Mouse (Mus musculus): ENCODE measurements at regions not wholly inside any gene's neighbourhood (a gene's known extent, or its start where the extent isn't known, plus 50 kb on each side); places are given as distances from the start of the nearest gene placed in this dataset.

- no peak for DNase-seq (ENCODE audit: low spot score)
Observed at GRCm38 (mm10) chr6:31277792-31278191, 120.7 kb upstream of the Mkln1 start.

GRCm38 (mm10) chr6:31283973-31284372 lies 114.6 kb upstream of the Mkln1 start:
- DNase-seq (ENCODE audit: low spot score) = no peak

- DNase-seq (ENCODE audit: low spot score) = no peak
Observed at GRCm38 (mm10) chr6:31284390-31284789, 114.1 kb upstream of the Mkln1 start.

GRCm38 (mm10) chr6:31285064-31285463 lies 113.5 kb upstream of the Mkln1 start:
- DNase-seq (ENCODE audit: low spot score) = no peak

- no peak for DNase-seq (ENCODE audit: low spot score)
Observed at GRCm38 (mm10) chr6:31285981-31286737, 112.4 kb upstream of the Mkln1 start.

GRCm38 (mm10) chr6:31287176-31287575 lies 111.4 kb upstream of the Mkln1 start:
- DNase-seq (ENCODE audit: low spot score) = no peak

GRCm38 (mm10) chr6:31287686-31288085 lies 110.8 kb upstream of the Mkln1 start:
- DNase-seq (ENCODE audit: low spot score) = no peak

DNA sequence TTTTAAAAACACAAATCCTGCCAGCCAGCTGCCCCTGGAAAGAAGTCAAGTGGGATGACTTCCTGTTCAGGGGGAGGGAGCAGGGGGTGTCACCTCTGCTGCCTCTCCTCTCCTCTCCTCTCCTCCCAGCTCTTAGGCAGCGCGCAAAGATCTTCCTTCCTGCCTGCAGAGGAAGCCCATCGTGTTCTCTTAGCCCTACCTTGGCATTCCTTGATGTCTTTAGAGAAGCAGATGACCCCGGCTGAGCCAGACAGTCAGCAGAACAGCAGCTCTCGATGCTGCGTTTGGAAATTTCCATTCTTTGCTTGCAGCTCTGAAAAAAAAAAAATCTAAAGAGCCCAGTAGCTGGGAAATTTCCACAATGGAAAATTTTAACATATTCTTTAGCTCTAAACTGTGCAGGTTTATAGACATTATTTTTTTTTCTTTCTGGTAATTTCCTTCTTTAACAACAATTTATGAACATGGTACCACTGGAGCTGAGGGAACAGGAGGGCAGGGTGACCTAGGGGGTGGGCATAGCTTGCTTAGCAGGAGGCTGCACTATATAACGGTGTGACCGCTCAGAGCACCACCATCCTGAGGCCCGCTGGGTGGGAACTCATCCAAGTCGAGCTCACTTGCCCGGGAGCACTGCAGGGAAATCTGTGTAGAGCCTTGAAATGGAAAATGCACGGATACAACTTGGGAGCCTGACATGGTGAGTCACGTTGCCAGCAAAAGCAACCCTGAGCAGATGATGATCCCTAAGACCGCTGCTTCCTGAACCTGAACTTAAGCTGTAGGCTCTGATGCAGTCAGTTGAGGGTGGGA lies 109.9 kb upstream of the Mkln1 start:
- DNase-seq (ENCODE audit: low spot score) = no peak

GRCm38 (mm10) chr6:31289234-31289486 lies 109.4 kb upstream of the Mkln1 start:
- DNase-seq (ENCODE audit: low spot score) = no peak

DNA sequence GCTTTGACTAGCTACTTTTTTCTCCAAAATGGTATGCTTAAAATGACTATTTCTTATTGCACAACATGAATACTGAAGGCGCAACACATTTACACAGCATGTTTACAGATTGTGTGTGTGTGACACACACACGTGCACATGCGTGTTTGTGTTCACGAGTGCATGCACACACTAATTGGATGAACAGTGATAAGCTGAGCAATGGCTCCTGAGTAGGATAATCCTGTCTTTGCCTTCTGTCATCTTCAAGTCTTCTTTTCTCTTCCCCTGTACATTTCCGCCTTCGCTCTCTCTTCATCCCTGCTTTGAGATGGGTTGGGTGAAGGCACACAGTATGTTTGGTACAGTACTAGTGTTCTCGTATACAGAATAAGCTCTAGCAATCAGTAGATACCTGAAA lies 106.5 kb upstream of the Mkln1 start:
- no peak for DNase-seq (ENCODE audit: low spot score)

DNA sequence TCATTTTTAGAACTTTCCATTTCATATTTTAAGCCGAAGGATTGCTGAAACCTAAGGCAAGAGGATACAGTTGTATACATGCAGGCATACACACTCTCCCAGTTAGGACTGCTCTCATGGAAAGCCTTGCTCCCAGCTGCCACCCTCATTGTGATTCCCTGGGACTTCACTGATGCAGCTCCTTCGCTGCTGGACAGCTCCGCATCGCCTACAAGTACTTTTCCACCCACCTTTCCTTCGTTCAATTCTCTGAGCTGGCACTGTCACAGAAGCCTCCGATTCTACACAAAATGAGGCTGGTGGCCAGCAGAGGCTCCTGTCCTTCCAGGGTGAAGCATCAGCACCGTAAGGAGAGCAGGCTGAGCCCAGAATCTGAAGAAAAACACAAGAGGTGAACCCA lies 105.5 kb upstream of the Mkln1 start:
- DNase-seq (ENCODE audit: low spot score) = no peak

DNA sequence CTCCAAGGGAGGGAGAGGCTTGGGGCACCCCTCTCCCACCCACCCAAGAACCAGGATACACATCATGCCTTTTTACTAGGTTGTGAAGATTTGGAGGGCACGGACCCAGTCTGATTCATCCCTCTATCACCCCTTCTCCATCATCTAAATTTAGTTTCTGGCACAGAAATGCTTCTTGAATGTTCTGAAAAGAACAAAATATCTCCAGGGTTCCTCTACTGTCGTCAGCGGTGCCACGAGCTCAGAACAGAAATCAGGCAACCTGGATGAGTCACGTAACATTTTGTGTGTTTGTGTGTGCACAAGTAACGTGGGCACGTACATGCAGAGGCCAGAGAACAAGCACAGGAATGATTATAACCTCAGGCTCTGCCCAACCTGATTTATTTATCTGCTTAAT lies 99.1 kb upstream of the Mkln1 start:
- DNase-seq (ENCODE audit: low spot score) = no peak

- no peak for DNase-seq (ENCODE audit: low spot score)
Observed at GRCm38 (mm10) chr6:31305736-31306135, 92.8 kb upstream of the Mkln1 start.

- DNase-seq (ENCODE audit: low spot score) = no peak
Observed at GRCm38 (mm10) chr6:31307047-31307633, 91.4 kb upstream of the Mkln1 start.

GRCm38 (mm10) chr6:31307899-31308298 lies 90.6 kb upstream of the Mkln1 start:
- DNase-seq (ENCODE audit: low spot score) = no peak

DNA sequence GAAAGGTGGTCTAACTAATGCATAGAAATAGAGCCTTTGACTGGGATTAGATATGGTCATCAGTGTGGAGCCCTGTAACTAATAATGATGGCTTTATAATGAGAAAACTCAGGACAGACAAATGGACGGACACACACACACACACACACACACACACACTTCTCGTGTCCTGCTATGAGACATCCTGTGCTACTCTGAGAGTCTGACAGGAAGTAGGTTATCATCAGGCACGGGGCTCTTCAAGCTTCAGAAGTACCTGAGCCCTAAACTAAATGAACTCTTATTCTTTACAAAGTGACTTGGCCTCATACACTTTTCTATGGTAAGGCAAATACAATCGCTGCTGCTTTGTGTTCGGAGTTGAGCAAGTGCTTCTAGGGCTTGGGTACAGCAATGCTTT lies 87.9 kb upstream of the Mkln1 start:
- no peak for DNase-seq (ENCODE audit: low spot score)

DNA sequence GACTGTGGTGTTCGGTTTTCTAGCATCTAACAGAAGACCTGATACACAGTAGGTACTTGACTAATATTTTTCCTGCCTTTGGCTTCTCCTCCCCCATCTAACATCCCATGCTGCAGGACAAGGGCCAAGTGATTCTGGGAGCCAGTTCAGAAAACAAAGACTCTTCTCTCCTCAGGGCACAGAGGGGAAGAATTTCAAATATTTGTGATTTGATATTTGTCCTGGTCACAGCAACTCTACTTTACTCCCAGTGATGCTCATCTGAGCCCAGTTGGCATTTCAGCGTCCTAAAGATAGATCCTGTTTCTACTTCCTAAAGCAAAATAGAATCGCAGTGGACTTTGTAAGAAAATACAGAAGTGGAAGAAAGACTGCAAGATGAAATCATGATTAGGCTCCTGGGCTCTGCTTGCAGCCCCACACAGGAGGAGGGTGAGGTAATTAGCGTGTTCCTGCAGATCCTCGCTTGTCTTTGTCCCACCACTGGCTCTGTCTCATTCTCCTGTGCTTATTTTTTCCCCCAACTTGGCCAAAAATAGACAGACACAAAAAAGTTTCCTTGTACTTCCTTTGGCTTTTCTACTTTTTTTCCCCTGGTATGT lies 84.6 kb upstream of the Mkln1 start:
- no peak for DNase-seq (ENCODE audit: low spot score)

GRCm38 (mm10) chr6:31317741-31318225 lies 80.8 kb upstream of the Mkln1 start:
- no peak for DNase-seq (ENCODE audit: low spot score)

DNA sequence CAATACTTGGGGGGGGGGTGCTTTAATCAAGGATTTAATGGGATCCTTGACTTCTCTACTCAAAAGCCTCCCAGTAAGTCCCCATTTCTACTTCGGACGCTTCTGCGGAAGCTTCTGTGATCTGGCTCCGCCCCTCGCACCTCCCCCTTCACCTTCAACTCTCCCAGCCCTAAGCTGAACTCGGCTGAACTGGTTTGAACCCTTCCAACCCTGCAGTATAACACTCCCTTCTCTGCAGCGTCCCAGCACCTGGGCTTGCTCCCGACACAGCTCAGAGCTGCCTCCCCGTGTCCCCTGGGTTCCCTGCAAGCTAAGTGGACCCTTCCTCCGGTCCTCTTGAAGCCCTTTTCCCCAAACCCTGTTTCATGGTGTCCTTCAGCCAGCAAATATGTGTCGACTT lies 80.0 kb upstream of the Mkln1 start:
- DNase-seq (ENCODE audit: low spot score) = no peak

- no peak for DNase-seq (ENCODE audit: low spot score)
Observed at GRCm38 (mm10) chr6:31319431-31319830, 79.1 kb upstream of the Mkln1 start.

GRCm38 (mm10) chr6:31320141-31320830 lies 78.2 kb upstream of the Mkln1 start:
- DNase-seq (ENCODE audit: low spot score) = no peak
